Mouse (Mus musculus) kidney, adult 9 months (tissue): ENCODE data around the gene Rassf6.
A peak's percentile ranks its signal among the peaks of the same experiment; 100 is the strongest.
"Not testable (repeated sequence)": the region's sequence is repeated elsewhere in the genome, so short reads cannot be mapped to it uniquely, and the experiment has no call there.

Experiments used
- DNase-seq: peaks from one replicate; pipeline ENCODE4 v3.0.0; 2022

Gene Rassf6

GRCm38 (mm10) chr5:90623209-90623608 lies 17.2 kb downstream of the Rassf6 start:
- no peak for DNase-seq

- no peak for DNase-seq
Measured at GRCm38 (mm10) chr5:90621726-90622125, 18.7 kb downstream of the Rassf6 start.

- no peak for DNase-seq
Measured at GRCm38 (mm10) chr5:90621316-90621715, 19.1 kb downstream of the Rassf6 start.

- DNase-seq, result no peak
Measured at GRCm38 (mm10) chr5:90617859-90618258, 22.6 kb downstream of the Rassf6 start.

GRCm38 (mm10) chr5:90612751-90613150 lies 27.7 kb downstream of the Rassf6 start:
- DNase-seq, result not testable (repeated sequence)

GRCm38 (mm10) chr5:90611996-90612611 lies 28.4 kb downstream of the Rassf6 start:
- no peak for DNase-seq

- DNase-seq, result no peak
Measured at GRCm38 (mm10) chr5:90611388-90611787, 29.1 kb downstream of the Rassf6 start.

GRCm38 (mm10) chr5:90608906-90609305 lies 31.6 kb downstream of the Rassf6 start:
- no peak for DNase-seq

GRCm38 (mm10) chr5:90603407-90603923 lies 37.0 kb downstream of the Rassf6 start:
- DNase-seq, result peak; percentile 21

GRCm38 (mm10) chr5:90601469-90601868 lies 39.0 kb downstream of the Rassf6 start:
- peak; percentile 65 for DNase-seq

GRCm38 (mm10) chr5:90596155-90596554 lies 44.3 kb downstream of the Rassf6 start:
- DNase-seq, result no peak

- no peak for DNase-seq
Measured at GRCm38 (mm10) chr5:90594945-90595344, 45.5 kb downstream of the Rassf6 start.

- DNase-seq, result no peak
Measured at GRCm38 (mm10) chr5:90591936-90592335, 48.5 kb downstream of the Rassf6 start.

- no peak for DNase-seq
Measured at GRCm38 (mm10) chr5:90590676-90591075, 49.8 kb downstream of the Rassf6 start.

- DNase-seq, result peak; percentile 79
Measured at GRCm38 (mm10) chr5:90588708-90589595, 51.5 kb downstream of the Rassf6 start.

- DNase-seq, result no peak
Measured at GRCm38 (mm10) chr5:90588104-90588503, 52.4 kb downstream of the Rassf6 start.

GRCm38 (mm10) chr5:90586511-90586910 lies 53.9 kb downstream of the Rassf6 start:
- no peak for DNase-seq

GRCm38 (mm10) chr5:90584799-90585198 lies 55.7 kb downstream of the Rassf6 start:
- no peak for DNase-seq

GRCm38 (mm10) chr5:90582179-90582578 lies 58.3 kb downstream of the Rassf6 start:
- DNase-seq, result no peak

- no peak for DNase-seq
Measured at GRCm38 (mm10) chr5:90579556-90579955, 60.9 kb downstream of the Rassf6 start.

GRCm38 (mm10) chr5:90577751-90578150 lies 62.7 kb downstream of the Rassf6 start:
- peak; percentile 54 for DNase-seq

- DNase-seq, result no peak
Measured at GRCm38 (mm10) chr5:90571216-90571615, 69.2 kb downstream of the Rassf6 start.

GRCm38 (mm10) chr5:90568338-90568737 lies 72.1 kb downstream of the Rassf6 start:
- peak; percentile 85 for DNase-seq

GRCm38 (mm10) chr5:90567788-90568187 lies 72.7 kb downstream of the Rassf6 start:
- DNase-seq, result peak; percentile 41
